Mouse (Mus musculus): Measurements from ENCODE around the gene Vti1a.

- no peak for TF ChIP-seq CTCF (IDR thresholded peaks at IDR 0.05; ENCODE audit: low read depth)
- no peak for TF ChIP-seq EP300 (IDR thresholded peaks at IDR 0.05; ENCODE audit: low read depth)
Observed at GRCm38 (mm10) chr19:55559331-55559730, 243.2 kb downstream of the Vti1a start.
